Mouse (Mus musculus) neural tube, embryonic 10.5 days (tissue): ENCODE measurements around the gene Atp5g2.

ENCODE experiments used
- DNase-seq: peaks from one replicate; pipeline ENCODE4 v3.0.0-alpha.2; 2017; ENCODE audit warnings: low spot score; ENCODE audit errors: extremely low spot score

Gene Atp5g2

DNA sequence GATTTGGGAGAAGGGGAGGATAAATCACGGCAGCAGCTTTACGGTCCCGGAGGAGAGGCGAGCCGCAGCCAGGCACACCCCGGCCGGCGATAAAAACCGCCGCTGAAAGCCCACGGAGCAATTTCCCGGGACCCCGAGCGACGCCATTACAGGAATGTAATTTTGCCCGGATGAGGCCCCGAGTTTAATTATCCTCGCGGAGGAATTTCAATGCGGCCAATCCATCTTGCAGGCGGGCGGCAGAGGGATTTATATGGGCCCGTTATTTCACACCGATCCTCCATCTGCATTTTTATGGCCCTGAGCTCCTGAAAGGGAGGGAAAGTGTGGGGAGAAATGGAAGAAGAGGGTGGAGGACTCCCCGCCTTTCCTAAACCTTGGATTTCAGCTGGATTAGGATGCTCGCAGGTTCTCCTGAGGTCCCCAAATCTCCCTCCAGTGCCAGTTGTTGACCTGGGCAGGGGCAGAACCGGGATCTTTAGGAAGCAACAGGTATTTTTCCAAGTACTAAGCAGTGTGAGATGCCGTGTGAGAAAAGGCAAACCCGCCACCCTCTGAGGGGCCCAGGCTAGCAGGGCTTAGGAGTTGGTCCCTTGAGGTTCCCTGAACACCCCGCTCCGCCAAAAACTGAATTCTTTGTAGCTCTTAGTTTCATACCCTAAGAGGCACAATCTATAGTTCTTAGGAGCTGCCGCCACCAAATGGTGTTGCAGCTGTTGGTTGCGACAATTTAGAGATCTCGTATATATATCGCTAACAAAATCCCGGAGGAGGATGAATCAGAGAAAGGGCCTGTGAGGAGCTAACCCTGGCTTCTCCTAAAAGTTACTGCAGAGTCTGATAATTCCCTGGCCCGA lies at the start of gene Atp5g2:
Atp5g2 (minus strand) TSS at position 138 of the 857 bp plus-strand sequence.
- DNase-seq = peak; percentile 81

DNA sequence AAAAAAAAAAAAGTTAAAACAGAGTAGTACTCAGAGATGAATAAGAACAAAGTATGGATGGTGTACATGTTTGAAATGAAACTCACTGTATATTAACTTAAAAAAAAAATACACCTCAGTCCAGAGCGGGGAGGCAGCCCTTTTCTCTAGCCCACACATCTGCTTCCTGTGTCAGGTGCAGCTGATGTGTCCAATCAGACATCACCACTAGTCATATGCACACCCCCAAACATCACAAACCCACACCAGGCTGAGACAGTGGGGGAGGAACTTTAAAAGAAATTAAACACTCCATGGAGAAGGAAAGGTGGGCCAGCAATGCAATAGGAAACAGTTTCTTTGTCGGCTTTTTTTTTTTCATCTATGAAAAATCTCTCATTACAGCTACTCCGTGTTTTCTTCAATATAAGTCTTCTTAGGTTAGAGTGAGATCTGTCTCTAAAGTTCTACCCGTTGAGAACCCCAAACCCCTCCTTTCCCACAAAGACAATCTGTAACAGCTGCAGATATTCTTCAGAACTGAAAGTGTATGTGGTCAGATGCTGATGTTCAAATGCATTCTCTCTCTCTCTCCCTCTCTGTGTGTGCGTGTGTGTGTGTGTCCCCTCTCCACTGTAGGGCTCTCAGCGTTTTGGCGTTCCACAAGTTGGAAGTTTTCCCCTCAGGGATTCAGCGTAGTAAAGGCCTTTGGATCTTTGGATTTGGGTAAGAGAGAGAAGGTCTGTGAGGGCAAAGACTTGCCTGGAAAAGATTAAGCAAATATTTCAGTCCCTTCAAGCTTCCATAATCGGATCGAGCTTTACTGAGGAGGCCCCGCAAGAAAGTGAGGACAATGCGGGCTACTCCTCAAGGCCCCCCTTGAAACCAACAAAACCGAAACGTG lies 49.1 kb upstream of the Atp5g2 start:
- no peak for DNase-seq

DNA sequence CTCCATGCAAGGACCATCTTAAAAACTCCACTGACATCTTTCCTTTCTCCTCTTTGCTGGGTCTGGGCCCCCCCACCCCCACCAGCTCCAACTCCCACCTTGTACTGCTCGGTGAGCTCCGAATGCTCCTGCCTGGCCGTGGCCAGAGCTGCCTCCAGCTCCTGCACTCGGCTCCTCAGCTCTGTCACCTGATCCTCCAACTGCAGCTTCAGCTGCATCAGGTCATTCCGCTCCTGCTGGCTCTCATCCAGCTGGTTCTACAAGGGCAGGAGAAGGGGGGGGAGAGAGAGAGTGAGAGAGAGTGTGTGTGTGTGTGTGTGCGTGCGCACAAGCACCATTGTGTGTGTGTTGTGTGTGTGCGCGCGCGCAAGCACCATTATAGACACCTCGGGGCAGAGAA lies 44.0 kb upstream of the Atp5g2 start:
- DNase-seq = no peak

DNA sequence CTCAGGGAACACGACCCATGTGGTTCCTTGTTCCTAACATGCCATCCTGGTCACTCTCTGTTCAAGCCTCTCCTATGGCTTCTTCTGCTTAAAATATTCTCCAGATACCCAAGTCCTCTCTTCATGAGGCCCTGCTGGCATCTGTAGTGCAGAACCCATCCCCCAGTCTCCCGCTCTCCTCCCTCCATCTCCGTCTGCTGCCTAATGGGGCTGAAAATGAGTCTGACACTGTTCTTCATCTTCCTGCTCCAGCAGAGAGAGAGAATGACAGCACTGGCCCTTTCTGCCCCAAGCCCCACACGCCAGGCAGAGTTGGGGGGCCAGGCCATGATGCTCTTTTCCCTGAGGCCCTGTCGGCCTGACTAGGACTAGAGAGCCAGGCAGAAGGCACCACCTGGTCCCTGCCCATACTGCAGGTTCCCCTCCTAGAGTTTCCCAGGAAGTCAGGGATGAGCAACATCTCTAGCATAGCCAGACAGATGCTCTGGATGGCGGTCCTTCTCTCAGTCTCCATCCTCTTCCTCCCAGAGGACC lies 35.7 kb upstream of the Atp5g2 start:
- DNase-seq = no peak

DNA sequence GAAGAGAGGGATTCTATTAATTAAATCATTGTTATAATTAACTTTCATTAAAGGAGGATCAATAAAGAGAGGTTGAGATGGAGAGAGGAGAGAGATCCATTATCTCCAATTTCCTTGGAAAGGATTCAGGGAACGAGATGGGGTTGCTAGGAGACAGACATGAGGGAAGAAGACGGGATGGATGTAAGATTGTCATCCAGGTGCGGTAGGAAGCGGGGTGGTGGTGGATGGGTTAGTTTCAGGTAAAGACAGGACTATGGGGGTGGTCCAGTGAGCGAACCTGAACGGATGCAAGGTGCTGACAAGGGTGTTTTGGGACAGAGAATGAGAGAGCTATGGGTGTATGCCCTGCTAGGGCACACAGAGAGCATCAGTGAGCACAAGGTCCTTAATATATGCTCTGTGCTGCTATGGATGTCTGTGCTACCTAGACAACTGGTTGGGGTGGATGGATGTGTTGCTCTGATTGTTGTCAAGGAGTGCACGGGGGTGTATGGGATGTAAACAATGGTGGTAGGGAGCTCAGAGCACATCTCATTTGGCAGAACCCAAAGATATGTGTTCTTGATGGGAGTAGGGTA lies 33.9 kb upstream of the Atp5g2 start:
- no peak for DNase-seq

DNA sequence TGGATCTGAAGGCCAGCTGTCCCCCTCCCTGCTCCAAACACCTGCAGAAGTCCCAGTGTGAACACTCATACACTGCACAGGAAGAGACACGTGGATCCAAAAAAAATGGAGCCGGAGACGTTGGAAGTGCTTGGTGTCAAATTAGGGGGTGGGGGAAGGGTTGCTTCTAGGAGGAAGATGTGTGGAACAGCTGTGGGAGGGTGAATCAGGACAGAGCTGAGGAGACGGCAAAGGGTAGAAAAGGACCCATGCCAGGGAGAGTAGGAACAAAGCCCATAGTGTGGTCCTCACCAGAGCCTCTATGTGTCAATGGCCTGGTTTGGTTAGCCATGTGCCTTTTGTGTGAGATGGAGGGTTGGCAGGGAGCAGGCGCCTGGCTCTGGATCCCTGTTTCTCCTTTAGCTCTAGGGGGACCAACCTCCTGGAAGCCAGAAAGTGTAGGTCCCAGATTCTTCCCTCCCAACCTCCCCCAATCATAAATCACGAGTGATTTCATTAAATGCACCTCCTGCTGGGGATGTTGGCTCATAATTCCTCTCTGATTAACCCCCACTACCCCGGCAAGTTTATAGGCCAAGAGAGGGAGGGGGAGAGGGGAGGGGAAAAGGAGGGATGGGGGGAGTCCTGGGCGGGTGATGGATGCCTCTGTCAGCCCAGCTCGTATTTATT lies 33.2 kb upstream of the Atp5g2 start:
- DNase-seq = no peak

DNA sequence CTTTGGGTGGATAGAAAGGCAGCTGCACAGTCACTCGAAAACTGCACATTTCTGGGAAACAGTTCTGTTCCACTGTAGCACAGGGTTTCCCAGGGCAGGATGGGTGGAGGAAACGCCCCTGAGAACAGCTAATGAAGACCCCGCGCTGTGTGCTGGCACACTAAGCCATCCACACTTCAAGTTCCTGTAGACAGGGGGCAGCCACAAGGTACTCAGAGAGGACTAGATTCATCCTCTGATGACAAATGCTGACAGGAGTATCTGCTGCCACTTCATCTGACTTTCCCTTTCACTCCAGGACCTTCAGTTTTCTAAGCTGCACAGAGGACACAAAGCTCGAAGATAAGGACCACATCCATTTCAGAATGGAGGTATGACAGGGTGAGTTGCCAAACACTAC lies 32.7 kb upstream of the Atp5g2 start:
- DNase-seq = no peak

DNA sequence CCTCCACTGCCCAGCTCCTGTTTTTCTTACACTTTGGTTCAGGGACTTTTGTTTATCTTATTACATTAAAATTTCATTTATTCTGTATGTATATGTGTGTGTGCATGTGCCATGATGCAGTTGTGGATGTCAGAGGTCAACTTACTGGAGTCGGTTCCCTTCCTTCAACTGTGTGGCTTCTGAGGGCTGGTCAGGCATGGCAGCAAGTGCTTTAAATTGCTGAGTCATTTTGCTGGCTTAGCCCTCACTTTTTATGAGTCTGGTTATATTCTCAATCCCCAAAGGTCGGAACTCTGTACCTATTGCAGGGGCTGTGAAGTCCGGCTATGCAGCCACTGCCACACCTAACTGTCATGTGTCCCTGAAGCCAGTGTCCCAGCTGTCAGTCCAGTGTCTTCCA lies 30.8 kb upstream of the Atp5g2 start:
- DNase-seq = no peak

DNA sequence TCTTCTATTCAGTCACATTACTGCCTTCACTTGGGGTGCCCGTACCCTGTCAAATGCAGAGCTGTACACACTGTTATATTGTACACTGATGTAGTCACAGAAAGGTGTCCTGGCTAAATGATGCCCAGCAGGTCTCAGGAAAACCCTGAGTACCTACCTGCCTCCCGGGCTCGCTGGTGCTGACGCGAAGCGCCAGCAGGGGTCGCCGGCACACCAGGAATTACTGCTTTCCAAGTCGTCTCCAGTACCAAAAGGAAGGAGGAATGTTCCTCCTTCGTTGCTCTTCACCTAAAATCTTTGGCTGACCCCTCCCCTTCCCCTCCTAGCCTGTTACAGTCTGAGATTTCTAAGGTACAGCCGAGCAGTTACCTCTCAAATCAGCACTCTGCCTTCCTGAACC lies 26.0 kb upstream of the Atp5g2 start:
- peak; percentile 83 for DNase-seq

DNA sequence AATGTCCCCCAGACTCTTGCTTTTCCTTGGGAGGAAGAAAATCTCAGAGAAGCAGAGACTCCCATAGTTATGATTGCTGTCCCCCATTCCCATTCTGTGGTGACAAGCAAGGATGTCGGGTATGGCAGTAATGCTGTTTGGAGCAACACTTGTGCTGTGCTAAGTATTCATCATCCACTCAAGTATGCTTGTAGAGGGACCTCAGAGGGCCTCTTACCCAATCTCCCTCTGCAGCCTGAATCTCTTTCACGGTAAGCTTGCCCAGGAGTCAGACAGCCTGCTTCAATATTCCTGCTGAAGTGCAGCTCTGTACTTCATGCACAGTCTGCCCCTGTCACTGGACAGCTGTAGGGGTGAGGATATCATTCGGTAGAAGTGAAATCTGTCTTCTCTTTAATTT lies 24.7 kb upstream of the Atp5g2 start:
- no peak for DNase-seq

DNA sequence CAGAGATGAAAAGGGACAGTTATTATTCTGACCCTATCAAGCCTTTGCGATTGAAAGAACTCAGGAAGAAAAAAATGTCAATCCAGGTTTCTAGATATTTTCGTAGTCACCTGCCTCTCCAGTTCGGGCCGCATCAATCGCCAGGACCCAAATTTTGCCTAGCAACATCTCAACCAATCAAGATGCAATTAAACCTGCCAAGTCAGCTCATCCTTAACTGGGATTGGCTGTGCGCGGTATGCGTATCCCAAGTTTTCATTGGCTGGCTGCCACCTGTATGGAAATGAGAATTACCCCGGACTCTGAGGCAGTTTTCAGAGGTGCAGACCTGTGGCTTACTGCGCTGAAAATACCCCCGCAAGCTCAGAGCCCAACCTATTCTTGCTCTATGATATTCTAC lies 21.4 kb upstream of the Atp5g2 start:
- peak; percentile 42 for DNase-seq

DNA sequence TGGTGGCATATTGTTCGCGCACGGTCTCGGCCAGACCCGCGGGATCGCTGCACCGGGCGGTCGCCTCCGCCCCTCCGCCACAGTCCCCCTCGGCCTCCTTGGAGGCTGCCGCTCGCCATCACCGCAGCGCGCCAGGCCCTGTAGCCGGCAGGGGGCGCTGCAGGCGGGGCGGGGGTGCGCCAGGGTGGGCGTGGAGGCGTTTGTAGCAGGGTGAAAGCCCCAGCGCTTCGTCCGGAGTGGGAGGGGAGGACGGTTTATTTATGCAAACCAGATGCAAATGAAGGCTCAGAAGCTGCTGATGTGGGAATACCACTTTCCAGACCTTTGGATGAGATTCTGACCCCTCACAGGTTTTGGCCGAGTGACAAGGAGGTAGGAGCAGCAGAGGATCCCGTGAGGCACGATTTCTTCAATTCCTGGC lies 20.8 kb upstream of the Atp5g2 start:
- peak; percentile 88 for DNase-seq

DNA sequence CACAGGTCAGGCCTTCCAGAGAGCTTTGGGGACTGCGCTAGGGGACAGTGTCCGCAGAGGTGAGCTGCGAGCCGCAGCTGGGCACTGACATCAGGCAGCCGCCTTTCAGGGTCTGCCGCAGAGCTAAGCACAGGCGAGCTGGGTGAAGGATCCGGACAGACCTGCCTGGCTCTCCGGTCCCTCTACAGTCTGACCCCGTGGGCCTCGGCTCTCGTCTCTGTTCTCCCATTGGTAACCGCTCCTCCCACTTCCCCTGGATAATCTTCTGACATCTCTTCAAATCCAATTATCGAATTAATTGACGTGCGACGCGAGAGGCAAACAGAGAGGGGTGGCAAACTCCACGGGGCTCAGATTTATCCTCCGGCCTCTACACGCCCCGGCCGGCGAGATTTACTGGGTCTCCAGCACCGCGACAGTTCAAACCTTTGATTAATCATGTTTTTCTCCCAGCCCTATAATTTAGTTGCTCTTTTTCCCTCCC lies 20.2 kb upstream of the Atp5g2 start:
- peak; percentile 67 for DNase-seq

DNA sequence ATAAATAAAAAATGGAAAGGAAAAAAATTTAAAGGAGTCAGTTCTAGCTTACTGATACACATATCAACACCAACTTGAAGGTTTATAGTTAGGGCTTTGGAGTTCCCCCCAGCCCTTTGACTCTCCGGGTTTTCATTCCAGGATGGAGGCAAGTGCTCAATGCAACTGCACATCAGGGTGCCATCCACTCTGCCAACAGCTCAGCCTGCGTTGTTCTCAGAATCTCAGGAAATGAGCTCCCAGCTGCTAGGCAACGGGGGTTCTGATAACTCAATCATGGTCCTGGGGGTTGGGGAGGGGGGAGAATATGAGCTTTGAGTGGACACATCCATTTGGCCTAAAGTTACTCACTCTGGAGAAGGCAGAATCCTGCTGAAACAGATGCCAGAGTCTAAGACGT lies 13.6 kb upstream of the Atp5g2 start:
- DNase-seq = no peak

DNA sequence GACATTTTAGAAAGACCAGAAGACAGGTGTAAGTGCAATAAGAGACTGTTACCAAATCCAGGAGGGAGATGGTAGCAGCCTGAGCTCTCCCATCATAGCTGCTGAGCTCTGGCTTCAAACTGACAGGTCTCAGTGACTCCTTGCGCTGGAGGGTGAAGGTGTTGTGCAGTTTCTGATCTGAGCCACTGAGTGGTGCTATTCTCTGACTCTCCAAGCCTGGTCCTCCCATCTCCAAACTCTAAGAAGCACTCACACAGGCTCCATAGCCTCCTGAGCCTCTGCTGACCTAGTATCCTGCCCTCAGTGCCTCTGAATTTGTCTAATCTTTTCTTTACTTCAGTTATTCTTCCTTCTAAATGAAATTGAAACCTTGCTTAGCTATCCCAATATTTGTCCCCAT lies 11.5 kb upstream of the Atp5g2 start:
- no peak for DNase-seq

DNA sequence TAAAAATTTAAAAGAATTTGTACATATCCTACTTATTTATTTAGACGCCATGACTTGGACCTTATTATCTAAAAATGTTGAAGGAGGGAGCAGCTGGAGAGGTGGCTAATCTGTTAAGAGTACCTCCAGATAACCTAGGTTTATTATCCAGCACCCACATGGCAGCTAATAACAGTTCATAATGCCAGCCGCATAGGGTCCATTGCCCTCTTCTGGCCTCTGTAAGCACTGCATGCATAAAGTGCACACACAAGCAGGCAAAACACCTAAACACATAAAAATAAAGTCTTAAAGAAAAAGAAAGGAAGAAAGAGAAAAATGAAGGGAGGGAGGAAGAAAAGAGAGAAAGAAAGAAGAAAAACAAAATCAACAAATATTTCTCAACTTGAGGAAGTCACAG lies 4.2 kb upstream of the Atp5g2 start:
- no peak for DNase-seq

DNA sequence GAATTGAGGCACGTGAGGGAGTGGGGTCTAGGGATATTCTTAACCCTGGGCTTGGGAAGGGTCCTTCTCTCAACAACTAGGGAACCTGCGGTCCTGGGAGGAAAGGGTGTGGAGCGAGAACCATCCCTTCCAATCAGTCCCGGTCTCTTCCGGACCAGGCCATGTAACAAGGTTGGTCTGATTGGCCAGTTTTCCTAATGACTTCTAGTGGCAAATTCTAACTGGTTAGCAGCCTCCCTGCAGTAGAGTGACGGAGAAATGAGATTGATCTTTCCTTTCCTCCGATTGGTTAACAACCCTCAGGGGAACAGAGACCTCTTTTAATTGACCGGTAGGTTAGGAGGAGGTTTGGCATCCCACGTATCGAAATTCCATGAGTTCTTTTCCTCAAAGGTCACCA lies 1.4 kb upstream of the Atp5g2 start:
- peak; percentile 65 for DNase-seq

DNA sequence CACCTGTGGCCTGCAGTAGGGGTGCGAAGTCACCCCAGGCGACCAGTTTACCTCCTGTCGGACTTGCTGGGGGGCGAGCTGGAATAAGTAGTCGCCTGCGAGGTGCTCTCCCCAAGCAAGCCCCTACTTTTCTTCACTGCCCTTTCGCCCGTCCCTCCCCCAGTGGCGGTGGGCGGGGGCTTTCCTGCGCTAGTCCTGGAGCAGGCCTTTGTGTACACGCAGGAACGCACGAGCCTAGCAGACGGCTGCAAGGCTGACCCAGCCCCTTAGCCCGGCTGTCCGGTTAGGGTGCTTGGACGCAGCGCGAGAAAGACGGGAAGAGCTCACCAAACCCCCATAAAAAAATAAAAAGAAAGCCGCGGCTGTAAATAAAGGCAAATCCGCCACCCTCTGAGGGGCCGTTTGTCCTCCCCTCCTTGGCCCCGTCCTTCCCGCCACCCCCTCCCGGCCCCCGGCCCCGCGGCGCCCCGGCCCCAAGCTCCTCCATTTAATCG lies 384 bp downstream of the Atp5g2 start:
- peak; percentile 89 for DNase-seq

DNA sequence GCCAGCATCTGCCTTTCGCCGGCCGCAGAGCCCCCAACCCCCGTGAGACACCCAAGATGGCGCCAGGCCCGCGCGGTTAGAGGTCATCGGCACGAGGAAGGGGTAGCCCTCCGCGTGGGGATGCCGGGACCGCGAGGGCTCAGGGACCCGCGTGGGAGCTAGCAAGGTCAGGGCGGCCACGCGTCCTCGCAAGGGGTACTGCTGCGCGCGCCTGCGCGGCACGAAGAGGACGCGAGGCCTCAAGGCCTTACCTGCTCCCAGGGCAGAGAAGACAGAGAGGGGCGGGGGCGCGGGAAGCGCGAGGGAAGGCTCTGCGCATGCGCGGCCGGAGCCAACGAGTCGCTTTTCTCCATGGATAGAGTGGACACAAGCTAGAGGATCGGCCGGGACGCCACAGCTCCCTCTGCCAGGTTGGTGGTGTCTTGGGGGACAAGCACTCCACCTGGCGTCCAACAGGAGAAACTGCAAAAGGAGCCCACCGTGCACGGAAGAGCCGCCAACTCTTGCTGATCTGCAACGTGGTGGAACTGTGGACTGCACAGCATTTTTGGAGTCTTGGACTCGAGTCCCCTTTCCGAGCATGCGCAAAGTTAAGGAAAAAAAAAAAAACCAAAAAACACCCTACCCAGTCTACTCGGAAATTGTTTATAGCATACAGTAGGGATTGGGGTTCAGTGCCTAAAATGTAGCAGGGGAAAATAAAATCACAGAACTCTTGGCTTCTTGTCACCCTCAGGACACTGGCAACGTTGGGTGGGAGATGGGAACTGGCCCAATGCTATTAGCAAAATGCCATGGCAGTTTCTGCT lies 1.2 kb downstream of the Atp5g2 start:
- DNase-seq = peak; percentile 100

DNA sequence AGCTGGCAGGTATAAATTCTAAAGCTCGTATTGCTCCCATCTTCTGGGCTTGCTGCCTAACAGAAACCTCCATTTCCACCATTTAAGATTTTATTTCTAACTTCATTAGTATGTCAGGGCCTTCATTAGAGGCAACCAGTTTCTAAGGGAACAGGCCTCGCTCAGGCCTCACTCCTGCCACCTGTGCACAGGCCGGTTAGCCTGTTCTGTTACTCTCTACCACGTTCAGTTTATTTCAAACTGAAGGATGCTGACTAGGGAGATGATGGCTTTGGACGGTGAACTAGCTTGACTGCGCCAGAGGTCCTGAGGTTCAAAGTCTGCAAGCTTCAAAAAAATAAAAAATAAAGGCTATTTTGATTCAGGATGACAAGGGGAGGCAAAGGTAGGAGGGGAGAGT lies 1.9 kb downstream of the Atp5g2 start:
- peak; percentile 27 for DNase-seq
